Mouse (Mus musculus) kidney, adult 8-10 months (tissue): ENCODE measurements around the gene Rdm1.

ENCODE experiments used
- DNase-seq, 2 experiments: peaks; one replicate each; pipeline ENCODE4 v3.0.0; 2022

Gene Rdm1

GRCm38 (mm10) chr11:101681968-101682367 lies 55.0 kb downstream of the Rdm1 start:
- no peak for DNase-seq

DNA sequence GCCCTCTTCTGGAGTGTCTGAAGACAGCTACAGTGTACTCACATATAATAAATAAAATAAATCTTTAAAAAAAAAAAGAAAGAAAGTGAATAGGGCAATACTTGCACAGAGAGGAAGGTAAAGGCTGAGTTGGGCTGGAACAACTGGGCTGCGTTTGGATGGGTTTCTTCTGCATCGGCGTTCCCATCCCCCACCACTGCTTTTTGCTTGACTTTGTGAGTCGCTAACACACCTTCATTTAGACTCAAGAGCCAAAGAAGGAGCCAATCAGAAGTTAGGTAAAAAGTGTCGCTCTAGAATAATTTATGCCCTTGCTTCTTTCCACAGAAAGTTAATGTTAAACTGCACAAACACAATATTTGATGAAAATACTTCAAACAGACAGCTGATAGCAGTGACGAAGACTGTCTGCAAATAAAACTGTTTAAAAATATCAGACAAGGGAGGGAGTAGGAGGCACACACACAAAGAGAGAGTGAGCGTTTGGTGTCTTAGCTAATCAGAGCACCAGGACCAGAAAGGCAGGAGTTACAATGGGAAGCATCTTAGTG lies 55.5 kb downstream of the Rdm1 start:
- DNase-seq, result no peak
